Mouse (Mus musculus) 3T3-L1 (cell line): ENCODE results near the gene Aaed1.
A peak's percentile ranks its signal among the peaks of the same experiment; 100 is the strongest.
"Not testable (repeated sequence)": the region's sequence is repeated elsewhere in the genome, so short reads cannot be mapped to it uniquely, and the experiment has no call there.

Experiments
- DNase-seq: peaks from one replicate; pipeline ENCODE4 v3.0.0-alpha.2; 2015; ENCODE audit warnings: low read depth, low spot score

Aaed1 gene

GRCm38 (mm10) chr13:64309036-64309435 lies 3.5 kb downstream of the Aaed1 start:
- peak; percentile 45 for DNase-seq

GRCm38 (mm10) chr13:64307508-64307907 lies 5.0 kb downstream of the Aaed1 start:
- no peak for DNase-seq

DNA sequence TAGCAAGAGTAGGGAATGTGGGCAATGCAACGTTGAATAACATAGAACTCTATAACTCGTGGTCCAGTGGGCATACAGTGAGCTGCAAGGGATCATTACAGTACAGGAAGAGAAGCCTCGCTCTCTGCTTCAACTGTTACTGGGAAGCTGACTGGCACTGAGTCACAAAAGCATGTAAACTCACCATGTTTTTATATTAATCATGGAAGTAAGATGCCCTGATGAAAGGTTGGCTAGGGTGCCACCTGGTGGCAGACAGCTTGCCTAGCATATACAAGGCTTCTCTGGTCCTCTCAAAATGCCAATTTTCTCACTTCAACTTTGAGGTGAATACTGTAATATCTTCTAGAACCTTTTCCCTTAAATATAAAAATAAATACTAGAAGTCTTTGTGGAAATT lies 6.4 kb downstream of the Aaed1 start:
- peak; percentile 91 for DNase-seq

GRCm38 (mm10) chr13:64299069-64299468 lies 13.4 kb downstream of the Aaed1 start:
- no peak for DNase-seq

GRCm38 (mm10) chr13:64286791-64287190 lies 25.7 kb downstream of the Aaed1 start:
- no peak for DNase-seq

DNA sequence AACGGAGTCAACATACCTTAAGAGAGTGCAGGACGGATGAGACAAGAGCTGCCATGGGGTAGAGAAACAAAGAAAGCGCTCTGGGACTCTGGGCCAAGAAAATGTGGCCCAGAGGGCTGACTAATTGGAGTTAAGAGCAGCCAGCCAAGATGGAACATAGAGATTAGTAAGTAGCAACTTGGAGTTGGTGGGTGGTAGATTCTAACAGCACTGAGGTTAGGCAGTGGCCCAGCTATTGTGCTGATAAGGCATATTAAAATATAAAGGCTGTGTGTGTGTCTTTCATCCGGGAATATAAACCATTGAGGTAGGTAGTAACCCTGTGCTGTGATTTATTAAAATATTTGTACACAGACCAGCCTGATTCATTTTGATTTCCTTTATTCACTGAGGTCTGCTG lies 26.2 kb downstream of the Aaed1 start:
- DNase-seq: no peak

DNA sequence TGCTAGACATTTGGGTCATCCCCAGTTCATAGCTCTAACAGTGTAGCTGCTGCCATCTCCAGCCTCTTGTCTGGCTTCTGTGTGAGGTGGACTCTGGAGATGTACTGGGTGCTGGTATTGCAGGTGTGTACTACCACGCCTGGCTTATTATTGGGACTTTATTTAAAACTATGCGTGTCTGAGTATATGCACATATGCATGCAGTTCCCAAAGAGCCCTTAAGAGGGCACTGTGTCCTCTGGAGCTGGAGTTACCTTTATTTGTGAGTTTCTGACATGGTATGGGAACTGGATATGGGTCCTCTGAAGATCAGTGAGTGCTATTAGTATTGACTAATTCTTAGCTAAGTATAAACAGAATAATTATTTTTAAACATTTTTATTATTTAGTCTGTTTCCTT lies 27.8 kb downstream of the Aaed1 start:
- DNase-seq: peak; percentile 25

DNA sequence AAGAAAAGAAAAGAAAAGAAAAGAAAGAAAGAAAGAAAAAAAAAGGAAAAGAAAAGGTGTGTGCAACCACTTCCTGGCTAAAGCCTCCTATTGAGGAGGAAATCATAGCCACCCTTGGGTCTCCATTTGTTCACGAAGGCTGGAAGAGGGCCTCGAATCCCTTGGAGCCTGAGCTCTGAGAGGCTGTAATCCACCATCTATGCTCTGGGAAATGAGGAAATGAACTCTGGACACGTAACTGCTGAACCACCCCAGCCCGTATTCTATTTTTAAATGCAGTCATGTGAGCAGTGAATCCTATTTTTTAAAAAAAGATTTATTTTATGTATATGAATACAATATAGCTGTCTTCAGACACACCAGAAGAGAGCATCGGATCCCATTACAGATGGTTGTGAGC lies 31.6 kb downstream of the Aaed1 start:
- DNase-seq: no peak

- DNase-seq: no peak
These were observed 36.8 kb downstream of the Aaed1 start for GRCm38 (mm10) chr13:64275754-64276127.

GRCm38 (mm10) chr13:64274879-64275753 lies 37.4 kb downstream of the Aaed1 start, which contains the start of gene Cdc14b:
TSS of gene Cdc14b (minus strand) at chr13:64275290.
- DNase-seq: peak; percentile 76

DNA sequence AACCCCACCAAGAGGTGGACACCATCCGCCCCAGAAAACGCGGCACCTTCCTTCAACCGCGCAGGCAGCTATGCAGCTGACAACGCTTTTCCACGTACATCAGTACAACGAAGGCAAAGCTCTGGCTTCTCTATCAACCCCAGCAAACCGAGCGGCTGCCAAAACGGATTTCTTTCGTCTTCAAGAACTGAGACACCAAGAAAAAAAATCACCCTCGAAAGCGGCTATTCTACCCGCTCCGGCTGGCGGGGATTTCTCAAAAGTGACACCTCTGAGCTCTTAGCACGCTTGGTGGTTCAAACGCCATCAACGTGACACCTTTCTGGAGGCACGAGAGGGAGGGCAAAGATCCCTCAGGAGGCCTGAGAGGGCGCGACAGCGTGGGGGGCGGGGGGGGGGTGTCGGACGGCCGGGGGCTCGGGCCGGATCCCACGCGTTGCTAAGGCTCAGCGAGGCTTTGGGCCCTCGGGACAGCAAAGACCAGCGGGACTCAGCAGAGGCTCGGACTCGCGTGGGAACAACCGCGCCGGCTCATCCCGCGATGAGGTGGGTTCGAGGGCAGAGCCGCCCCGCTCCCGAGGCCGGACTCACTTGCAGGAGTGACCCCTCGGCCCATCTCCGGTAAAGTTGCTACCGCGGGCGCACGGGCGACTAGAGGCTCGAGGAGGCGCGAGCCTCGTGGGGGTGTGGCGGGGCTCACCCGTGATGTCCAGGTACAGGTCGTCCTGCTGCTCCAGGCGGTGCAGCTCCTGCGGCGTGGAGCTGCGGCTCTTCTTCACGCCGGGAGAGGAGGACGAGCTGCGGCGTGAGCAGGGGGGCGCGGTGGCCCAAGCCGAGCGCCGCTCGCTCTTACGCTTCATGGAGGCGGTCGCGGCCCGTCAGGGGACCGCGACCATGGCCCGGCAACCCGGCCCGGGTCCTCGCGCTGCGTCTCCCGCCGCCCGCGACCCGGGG lies 38.3 kb downstream of the Aaed1 start:
- peak; percentile 23 for DNase-seq

- DNase-seq: no peak
These were observed 39.2 kb downstream of the Aaed1 start for GRCm38 (mm10) chr13:64273352-64273751.

- DNase-seq: no peak
These were observed 44.1 kb downstream of the Aaed1 start for GRCm38 (mm10) chr13:64268384-64268783.

GRCm38 (mm10) chr13:64267151-64267550 lies 45.4 kb downstream of the Aaed1 start:
- DNase-seq: no peak

GRCm38 (mm10) chr13:64264586-64264985 lies 47.9 kb downstream of the Aaed1 start:
- no peak for DNase-seq

- DNase-seq: no peak
These were observed 52.6 kb downstream of the Aaed1 start for GRCm38 (mm10) chr13:64259903-64260302.

- no peak for DNase-seq
These were observed 54.0 kb downstream of the Aaed1 start for GRCm38 (mm10) chr13:64258516-64258821.

- DNase-seq: no peak
These were observed 54.5 kb downstream of the Aaed1 start for GRCm38 (mm10) chr13:64257814-64258515.

GRCm38 (mm10) chr13:64257010-64257813 lies 55.3 kb downstream of the Aaed1 start:
- DNase-seq: no peak

GRCm38 (mm10) chr13:64254185-64254584 lies 58.3 kb downstream of the Aaed1 start:
- DNase-seq: not testable (repeated sequence)

- DNase-seq: no peak
These were observed 58.8 kb downstream of the Aaed1 start for GRCm38 (mm10) chr13:64253697-64254096.
